Mouse (Mus musculus) MEL-GATA-1-ER (cell line): ENCODE data around the gene Cep68.
"Not testable (repeated sequence)": the region's sequence is repeated elsewhere in the genome, so short reads cannot be mapped to it uniquely, and the experiment has no call there.

Experiments used
- DNase-seq: peaks from one replicate; pipeline ENCODE4 v3.0.0-alpha.2; 2012; ENCODE audit warnings: low read depth; ENCODE audit errors: extremely low read depth

Gene Cep68

DNA sequence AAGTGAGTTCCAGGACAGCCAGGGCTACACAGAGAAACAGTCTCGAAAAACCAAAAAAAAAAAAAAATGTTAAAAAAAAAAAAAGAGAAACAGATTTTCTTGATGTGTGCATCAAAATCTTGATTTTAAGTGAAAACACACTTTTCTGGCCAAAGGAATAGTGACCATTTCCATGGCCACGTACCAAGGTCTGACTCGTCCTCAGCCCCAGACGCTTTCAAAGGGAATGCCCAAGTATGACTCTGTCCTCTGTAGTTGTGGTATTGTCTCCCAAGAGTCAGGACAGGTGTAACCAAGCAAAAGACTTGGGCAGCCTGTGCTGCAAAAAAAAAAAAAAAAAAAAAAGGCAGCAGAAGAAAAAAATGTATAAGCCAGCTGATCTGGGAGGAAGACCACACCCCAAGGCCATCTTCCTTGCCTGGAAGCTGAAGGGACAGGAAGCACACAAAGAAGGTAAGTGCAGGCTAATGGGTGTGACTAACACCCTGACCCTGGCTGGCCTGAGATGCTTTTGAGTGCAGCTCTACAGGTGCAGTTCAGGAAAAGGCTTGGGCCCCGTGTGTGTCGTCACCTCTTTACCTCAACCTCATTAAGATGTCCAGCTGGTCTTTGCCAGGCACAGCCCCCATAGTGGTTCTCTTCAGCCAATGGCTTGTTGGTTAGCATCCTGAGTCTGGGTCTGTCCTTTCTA, 6.7 kb downstream of the Cep68 start:
- DNase-seq, result no peak

DNA sequence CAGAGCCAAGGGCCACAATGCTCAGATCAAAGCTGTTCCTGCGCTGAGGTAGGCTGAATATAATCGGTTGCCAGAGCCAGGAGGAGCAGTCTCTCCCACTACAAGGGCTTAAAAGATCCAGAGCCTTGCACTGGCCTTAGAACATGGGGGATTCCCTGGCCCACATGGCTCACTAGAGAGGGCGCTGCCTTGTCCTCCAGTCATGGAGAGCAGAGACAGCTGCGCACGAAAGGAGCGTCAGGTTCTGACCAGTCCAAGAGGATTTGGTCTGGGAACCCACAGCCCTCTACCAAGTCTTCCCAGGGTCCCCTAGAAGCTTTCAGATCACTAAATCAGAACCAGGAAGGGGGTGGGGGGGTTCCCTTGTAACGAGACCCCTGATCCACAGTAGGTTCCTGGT, 7.9 kb downstream of the Cep68 start:
- no peak for DNase-seq

DNA sequence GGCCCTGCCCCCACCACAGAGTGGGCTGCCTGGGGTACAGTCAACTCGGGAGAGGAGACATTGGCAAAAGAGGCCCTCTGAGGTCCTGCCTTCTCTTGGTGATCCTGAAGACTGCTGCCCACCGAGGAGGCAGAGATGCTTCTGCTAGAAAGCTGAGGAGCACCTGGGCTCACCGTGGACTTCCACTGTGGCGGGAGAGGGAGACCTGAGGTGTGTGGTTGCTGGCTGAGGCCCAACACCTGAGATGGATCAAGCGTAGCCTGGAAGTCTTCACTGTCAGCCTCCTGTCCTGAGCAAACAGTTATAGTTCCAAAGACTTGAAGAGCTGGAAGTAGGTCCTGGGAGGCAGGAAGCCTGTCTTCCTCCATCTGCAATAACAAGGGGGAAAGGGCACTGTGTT, 8.9 kb downstream of the Cep68 start:
- no peak for DNase-seq

DNA sequence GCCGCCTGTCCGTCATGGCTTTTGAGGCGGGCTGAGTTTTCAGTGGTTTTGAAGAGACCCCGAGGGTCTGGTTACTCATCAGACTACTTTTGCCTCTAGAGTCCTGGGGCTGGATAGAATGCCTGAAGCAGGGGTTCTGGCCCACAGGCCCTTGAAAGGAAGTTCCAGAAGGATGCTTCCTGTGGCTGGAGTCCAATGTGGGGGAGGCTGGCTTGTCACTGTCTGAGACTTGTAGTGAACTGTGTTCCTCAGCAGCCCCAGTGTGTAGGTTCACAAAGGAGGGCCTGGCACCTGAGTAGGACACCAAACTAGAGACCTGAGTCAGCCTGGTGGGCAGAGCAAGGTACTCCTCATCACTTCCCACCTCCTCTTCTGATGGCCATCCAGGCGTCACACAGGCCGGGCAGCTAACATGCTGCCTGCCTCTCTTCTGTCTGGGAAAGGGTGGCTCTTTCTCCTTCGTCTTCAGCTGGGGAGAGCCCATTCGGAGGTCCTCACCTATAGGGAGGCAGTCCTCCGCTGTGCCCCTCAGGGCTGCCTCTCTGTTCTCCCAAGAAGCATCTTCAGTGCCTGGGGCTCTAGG, 9.9 kb downstream of the Cep68 start:
- no peak for DNase-seq

DNA sequence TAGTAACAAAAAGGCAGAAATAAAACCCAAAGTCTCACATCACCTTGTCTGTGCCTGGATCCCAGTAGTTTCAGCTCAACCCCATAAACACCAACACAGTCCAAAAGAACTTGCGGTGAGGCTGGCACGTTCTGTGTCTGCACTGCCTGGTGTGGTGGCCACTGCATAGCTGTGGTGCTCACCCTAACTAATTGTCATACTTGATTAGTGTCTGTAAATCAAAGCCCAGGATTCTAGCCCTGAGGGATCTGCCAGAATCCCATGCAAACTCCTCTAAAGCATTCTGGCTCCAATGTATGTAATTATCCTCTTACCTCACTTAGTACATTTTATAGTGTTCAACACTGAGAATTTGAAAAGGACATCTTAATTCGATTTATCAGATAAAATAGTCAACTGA, 11.3 kb downstream of the Cep68 start:
- no peak for DNase-seq

DNA sequence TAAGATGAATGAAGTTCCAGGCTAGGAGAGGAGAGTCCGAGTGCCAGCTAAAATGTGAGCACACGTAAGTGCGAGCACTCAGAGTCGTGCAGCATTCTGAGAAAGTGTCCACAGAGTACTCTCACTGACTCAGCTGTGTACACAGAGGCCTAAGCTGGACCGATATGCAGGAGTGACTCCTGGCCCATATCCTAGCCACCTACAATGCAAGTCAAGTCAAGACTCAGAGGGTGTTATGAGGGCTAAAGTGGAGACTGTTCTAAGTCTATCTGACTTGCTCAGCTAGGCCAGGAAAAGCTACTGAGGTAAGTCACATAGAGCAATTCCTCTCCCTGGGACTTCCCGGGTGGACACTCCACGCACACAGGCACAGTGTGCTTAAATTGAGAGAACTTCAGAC, 12.2 kb downstream of the Cep68 start:
- DNase-seq, result no peak

DNA sequence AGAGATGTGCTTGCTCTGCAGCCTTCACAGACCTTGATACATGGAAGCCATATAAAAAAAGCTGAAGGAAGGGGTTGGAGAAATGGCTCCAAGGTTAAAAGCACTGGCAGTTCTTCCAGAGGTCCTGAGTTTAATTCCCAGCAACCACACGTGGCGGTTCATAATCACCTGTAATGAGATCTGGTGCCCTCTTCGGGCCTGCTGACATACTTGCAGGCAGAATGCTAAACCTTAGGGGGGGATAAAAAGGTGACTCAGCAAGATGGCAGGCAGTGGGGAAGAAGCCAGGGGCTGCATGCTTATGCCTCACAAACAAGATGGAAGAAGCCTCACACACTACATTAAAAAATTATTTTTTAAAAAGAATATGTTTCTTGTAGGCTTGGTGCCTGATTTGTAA, 15.0 kb downstream of the Cep68 start:
- no peak for DNase-seq

DNA sequence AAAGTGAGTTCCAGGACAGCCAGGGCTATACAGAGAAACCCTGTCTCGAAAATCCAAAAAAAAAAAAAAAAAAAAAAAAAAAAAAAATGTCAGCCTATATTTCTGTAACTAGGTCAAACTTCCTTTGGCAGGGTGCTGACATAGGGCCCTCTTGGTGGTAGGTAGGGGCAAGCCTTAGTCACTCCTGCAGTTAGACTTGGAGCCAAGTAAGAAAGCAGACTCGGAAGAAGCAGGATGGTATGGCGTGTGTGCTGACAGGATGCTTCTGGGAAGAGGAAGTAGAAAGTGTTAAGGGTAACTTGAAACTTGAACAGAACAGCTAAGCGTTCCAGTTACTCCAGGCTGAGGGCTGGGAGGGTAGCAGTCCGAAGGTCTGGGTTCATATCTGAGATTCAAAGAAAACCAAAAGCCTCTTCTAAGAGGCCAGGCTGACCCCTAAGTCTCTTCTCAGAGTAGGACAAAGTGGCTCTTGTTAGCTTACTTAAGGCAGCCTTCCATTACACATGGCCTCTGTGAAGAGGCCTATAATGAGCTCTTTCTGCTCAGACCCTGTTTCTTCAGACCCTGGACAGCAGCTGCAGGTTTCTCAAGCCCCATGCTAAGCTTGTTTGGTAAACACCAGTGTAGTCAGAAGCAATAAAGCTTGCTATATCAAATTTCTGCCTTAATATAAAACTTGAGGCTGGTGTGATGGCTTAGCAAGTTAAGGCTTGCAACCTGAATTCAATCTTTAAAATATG, 17.0 kb downstream of the Cep68 start:
- no peak for DNase-seq

DNA sequence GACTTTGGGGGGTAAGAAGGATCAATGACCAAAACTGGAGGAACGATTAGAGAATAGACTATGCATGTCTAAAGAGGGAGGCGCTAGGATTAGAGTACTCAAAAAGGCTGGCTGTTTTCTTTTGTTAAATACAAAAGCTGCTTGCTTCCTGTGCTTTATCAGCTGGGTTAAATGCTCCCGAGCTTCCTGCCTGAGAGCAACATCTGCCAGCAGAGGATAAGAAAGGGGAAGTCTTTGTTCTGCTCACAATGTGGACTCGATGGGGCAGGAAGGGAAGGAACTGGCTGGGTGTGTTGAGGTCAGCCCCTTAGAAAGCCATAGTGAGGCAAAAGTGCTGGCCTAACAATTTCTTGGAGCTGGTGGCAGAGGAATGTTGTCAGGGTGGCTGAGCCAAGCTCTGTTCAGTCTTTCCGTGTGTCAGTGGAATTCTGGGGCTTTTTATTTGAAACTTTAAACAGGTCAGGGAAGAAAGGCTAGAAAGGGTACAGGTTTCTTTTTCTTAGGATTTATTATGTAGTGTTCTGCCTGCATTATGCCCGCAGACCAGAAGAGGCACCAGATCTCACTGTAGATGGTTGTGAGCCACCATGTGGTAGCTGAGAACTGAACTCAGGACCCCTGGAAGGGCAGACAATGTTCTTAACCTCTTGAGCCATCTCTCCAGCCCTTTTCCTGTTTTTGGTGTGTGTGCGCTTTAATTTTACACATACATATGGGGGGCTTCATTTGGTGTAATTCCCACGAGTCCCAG, 17.9 kb downstream of the Cep68 start:
- DNase-seq, result peak; percentile 99

DNA sequence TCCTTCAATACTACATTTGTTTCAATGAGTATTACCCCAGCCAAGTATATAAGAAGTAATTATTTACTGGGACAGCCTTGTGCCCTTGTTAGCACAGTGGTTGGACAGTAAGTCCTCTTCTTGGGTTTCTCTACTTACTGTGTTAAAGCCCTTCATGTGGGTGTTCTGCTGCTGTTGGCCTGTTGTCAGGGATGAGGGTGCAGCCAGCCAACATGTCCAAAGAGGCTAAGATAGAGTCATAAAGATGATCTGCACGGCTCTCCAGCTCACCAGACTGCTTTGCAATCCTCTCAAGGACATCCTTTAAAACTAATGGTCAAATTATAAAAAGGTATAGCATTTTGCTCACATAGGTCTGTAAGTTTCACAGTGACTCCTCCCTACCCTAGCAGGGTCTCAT, 18.9 kb downstream of the Cep68 start:
- no peak for DNase-seq

DNA sequence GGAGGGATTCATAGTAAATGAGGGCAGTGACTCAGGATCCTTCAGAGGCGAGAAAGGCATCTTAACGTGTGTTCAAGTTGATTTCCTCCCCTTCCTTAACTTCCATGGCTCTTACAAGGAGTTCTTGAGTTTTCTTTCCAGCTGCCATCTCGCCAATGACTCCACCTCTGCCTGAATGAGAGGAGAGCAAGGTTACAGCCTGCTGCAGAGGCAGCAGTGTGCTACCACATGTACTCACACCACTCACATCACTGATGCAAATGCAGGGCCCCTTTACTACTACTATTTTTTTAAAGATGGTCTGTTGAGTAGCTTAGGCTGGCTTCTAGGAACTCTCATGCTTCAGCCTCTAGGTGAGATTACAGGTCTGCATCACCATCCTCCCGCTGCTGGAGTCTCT, 19.9 kb downstream of the Cep68 start:
- DNase-seq, result no peak

DNA sequence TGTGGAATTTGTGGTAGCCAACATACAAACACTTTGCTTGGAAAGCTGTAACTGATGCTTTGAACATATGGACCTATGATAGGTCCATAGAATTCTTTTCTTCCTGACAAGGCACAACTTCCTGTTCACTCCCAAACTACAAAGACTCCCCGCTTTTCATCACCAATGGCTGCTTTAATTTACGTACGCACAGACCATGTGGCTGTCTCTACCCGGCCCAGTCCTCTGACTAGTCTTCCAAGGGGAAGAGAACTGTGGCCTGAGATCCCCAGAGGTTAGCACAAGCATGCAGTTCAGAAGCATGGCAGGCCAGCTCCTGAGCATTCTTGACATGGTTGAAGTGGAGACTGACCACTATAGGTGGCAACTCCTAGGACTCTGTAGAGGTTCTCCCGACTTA, 20.6 kb downstream of the Cep68 start:
- no peak for DNase-seq

DNA sequence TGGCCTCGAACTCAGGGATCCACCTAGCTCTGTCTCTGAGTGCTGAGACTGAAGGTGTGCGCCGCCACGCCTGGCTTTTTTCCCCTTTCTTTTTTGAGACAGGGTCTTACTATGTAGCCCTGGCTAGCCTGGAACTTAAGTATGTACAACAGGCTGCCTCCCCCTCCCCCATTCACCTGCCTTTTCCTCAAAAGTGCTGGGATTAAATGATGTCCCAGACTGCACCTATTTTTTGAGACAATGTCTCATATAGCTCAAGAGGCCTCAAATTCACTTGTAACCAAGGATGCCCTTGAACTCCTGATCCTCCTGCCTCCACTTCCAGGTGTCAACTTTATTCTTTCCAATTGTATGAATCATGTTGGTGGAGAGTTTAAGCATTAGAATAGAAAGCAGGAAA, 23.3 kb downstream of the Cep68 start:
- DNase-seq, result no peak

DNA sequence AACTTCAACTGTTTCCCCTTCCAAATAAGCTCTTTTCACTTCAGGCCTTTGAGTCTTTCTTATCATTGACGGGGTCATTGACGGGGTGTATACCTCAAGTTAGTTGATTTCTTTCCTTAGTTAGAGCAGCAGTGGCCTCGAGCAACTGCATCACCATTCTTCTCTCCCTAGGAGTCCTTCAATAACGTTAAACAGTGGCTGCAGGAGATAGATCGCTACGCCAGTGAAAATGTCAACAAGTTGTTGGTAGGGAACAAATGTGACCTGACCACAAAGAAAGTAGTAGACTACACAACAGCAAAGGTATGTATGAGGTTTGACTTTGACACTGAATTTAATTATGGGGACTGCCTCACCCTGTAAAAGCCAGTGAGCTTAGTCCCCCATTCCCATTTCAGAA, 25.0 kb downstream of the Cep68 start:
- no peak for DNase-seq

DNA sequence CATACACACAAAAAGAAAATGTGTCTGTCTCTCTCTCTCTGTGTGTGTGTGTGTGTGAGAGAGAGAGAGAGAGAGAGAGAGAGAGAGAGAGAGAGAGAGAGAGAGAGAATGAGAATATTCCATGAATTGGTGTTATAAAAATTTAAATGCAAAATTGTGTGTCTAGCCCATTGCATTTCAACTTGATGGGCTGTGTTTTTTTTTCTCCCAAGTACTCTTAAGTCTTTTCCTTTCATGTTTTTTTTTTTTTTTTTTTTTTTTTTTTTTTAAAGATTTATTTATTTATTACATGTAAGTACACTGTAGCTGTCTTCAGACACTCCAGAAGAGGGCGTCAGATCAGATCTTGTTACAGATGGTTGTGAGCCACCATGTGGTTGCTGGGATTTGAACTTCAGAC, 27.6 kb downstream of the Cep68 start:
- DNase-seq, result not testable (repeated sequence)

DNA sequence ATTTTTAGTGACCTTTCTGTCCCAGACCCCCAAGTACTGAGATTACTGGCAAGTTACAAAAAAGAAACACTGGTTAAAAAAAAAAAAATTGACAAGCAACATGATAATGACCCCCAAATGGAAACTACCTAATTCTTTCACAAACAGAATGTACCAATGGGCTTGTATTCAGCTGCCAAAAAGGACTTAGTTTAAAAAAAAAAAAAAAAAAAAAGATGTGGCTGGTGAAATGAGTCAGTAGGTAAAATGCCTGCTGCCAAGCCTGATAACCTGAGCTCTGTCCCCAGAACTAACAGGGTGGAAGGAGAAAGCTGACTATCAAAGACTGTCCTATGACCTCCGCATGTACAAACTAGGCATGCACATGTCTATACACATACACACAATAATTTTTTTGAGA, 32.0 kb downstream of the Cep68 start:
- DNase-seq, result no peak

DNA sequence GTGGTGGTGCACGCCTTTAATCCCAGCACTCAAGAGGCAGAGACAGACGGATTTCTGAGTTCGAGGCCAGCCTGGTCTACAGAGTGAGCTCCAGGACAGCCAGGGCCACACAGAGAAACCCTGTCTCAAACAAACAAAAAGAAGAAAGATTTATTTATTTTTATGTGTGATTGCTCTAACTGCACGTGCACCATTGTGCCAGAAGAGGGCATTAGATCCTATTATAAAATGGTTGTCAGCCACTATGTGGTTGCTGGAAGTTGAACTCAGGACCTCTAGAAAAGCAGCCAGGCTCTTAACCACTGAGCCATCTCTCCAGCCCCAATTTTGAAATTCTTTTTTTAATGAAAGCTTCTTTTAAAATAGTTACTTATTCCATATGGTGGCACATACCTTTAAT, 32.8 kb downstream of the Cep68 start:
- no peak for DNase-seq

DNA sequence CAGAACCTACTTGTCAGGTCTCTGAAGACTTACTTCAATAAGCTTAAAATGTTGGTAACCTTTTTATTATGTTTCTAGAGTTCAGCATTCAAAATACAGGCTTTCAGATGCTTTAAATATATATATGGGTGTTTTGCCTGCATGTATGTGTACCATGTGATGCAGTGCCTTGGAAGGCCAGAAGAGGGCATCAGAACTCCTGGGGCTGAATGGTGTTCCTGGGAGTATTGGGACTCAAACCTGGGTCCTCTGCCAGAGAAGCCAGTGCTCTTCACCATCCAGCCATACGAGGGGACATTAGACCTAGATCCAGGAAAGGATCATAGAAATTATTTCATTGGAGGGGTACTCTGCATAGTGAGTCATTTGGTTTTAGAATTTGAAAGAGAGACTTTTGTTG, 34.5 kb downstream of the Cep68 start:
- no peak for DNase-seq

DNA sequence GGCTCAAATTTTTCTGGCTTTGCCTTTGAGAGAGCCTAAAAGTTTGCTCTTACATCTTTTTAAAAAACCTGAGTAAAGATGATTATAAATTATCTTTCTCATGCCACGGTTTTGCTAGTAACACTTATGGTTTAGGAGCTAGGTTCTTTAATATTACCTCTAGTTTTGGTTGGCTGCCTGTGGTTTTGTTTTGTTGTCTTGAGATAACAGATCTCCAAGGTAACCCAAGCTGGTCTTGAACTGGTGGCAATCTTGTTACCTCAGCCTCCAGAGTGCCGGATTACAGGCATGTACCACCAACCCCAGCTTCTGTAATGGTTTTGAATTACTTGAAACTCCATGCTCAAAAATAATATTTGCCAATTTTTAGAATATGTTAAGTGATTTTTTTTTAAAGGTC, 37.4 kb downstream of the Cep68 start:
- no peak for DNase-seq

DNA sequence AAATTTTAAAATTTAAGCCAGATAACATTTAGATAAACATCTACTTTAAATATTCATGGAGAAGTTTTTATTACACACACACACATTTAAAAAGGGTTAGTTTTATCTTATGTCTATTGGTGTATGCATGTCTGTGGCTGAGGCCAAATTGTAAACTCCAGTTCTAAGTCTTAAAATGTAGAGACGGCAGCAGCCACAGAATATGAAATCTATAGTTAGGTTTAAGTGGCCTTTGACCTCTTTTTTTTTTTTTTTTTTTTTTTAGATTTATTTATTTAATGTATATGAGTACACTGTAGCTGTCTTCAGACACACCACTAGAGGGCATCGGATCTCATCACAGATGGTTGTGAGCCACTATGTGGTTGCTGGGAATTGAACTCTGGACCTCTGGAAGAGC, 41.6 kb downstream of the Cep68 start:
- no peak for DNase-seq

DNA sequence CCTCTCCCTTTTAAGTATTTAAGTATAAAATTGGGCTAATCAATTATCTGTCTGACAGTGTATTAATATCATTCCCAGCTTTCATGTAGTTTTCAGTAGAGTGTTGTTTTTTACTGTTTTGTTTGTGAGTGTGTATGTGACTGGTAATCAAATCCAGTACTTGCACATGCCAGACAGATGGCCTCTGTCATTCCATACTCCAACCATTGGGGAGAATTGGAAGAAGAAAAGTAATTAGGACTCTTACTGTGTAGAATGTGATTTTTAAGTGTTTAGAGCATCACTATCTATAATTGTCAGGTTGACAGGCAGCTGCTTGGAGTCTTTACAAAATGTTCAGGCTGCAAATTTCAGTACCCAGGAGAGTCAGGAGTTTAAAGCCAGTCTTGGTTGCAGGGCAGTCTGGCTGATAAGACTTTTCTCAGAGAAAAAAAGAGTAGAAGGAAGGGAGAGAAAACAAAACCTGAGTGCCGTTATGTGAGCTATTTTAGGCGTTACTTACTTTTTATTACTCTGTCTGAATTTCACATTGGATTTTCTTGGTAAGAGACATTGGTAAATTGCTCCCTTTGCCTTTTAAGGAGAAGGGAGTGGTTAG, 42.5 kb downstream of the Cep68 start:
- DNase-seq, result no peak

DNA sequence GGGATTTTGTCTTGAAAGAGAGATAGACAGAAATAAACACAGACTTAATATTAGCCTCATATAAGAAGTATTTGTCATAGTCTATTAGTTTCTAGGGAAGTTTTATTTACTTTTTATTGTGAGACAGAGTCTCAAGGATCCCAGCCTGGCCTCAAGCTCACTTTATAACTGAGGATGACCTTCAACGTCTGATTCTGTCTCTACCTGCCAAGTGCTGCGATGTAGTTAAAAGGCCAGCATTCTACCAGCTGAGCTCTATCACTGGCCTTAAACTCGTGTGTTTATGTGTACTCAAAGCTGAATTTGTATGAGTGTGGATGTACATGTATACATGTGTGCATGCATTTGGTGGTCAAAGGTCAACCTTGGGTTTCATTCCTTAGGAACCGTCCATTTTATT, 43.7 kb downstream of the Cep68 start:
- DNase-seq, result no peak
